Mouse (Mus musculus) liver, embryonic 15.5 days (tissue): ENCODE measurements around the gene Capsl. TPM values are rescaled to one million over a fixed set of nuclear protein-coding genes. Genes with fewer than 3 reads are reported as not detected.

Source experiments
- ATAC-seq: fragments of 200-750 bp; cut with Nextera tagmentation; 2 replicates; pipeline ENCODE4 v1.8.0; 2017; ENCODE audit warnings: moderate number of reproducible peaks, mild to moderate bottlenecking, moderate library complexity; ENCODE audit not compliant: insufficient read depth
- H3K27ac ChIP-seq: fragments of 300-500 bp; sonication (generic); replicated peaks from 2 replicates; pipeline ENCODE4 v1.5.1; 2015; ENCODE audit warnings: mild to moderate bottlenecking, inconsistent platforms
- H3K27me3 ChIP-seq: fragments of 300-500 bp; sonication (generic); 2 replicates; pipeline ENCODE4 v1.6.1; 2015; ENCODE audit warnings: mild to moderate bottlenecking, inconsistent platforms
- H3K36me3 ChIP-seq: fragments of 300-500 bp; sonication (generic); replicated peaks from 2 replicates; pipeline ENCODE4 v1.6.1; 2015; ENCODE audit warnings: moderate library complexity, mild to moderate bottlenecking, inconsistent platforms
- H3K4me1 ChIP-seq: fragments of 300-500 bp; sonication (generic); replicated peaks from 2 replicates; pipeline ENCODE4 v1.6.1; 2015; ENCODE audit warnings: inconsistent platforms
- H3K4me2 ChIP-seq: fragments of 300-500 bp; sonication (generic); 2 replicates; pipeline ENCODE4 v1.6.1; 2015; ENCODE audit warnings: moderate library complexity, mild to moderate bottlenecking, inconsistent platforms
- H3K4me3 ChIP-seq: fragments of 300-500 bp; sonication (generic); replicated peaks from 2 replicates; pipeline ENCODE4 v1.5.1; 2015; ENCODE audit warnings: mild to moderate bottlenecking, inconsistent platforms
- H3K9ac ChIP-seq: fragments of 300-500 bp; sonication (generic); 2 replicates; pipeline ENCODE4 v1.6.1; 2015; ENCODE audit warnings: moderate library complexity, mild to moderate bottlenecking, inconsistent platforms
- H3K9me3 ChIP-seq: fragments of 300-500 bp; sonication (generic); replicated peaks from 2 replicates; pipeline ENCODE4 v1.6.1; 2016; ENCODE audit warnings: inconsistent platforms
- WGBS: fragments of 180-500 bp; shearing (Covaris S2); methylation state at CpG from one replicate; pipeline ENCODE4 v1.1.7; 2015; ENCODE audit warnings: mixed read lengths; ENCODE audit not compliant: insufficient replicate concordance; 5-methylcytosine and 5-hydroxymethylcytosine counted together
- polyA plus RNA-seq: library from polyadenylated mRNA; unstranded; fragments of >200 nt; fragmentation: Nextera tagmentation; extraction: Ambion mirVana; gene quantifications from 2 replicates; pipeline ENCODE4 v1.2.1, GENCODE M21; 2015

The Capsl gene
- polyA plus RNA-seq, 1 experiment from 2014 or later, result 0.92 TPM

DNA sequence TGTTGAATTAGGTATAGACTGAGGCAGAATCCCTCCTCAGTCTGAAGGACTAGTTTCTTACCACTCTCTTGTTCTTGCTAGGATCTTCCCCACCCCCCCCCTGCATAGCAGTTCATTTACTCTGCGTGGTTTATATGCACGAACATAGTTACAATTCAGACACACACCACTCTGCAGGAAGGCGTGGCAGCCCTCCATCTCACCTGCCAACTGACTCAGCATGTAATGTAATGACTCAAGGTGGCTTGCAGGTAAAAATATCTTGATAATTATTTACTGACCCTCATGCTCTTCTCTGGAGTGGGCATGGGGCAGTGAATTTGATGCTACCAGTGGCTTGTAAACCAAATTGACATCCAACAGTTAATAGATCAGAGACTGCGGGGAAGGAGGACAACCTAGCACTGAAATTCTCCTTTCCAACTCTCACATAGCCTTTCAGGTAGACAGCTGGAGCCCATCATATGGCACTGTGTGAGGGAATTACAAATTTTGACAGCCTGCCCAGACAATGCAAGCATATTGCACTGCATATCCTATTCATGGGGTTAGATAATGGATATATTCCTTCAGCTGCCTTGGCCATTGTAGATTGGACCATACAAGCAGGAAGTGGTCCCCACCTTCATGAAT is 35.3 kb downstream of the Capsl start:
- 71% methylated on average over 4 of the region's 4 CpGs for WGBS
- no peak overlapping the region for H3K4me2 ChIP-seq
- H3K9me3 ChIP-seq, result no peaks in the 10 kb centered on the region
- no peaks in the 10 kb centered on the region for H3K36me3 ChIP-seq
- peaks cover 51% of the 10 kb centered on the region for H3K4me1 ChIP-seq
- no peaks in the 10 kb centered on the region for H3K27me3 ChIP-seq
- H3K4me3 ChIP-seq, result no peak overlapping the region
- H3K27ac ChIP-seq, result peak overlapping the region; percentile 63
- ATAC-seq, result no peak
- no peak overlapping the region for H3K9ac ChIP-seq

DNA sequence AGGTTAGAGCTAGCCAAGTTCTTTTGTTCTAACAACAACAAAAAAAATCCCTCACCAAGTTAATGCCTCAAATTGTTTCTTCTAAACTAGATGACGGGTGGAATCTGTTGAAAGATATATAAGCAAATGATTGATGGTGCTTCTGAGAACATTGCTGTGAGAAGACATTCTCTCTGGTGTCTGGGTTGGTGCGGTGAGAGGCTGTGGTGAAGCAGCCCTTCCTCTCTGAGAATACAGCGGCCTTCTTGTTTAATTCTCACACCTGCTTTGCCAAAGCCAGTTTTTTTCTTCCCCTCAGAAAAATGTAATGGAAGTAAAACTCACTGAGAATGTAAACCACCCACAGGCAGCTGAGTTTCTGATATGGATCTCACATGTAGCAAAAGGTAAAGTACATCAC is 36.3 kb downstream of the Capsl start:
- Histone ChIP-seq H3K9me3 (no peaks in the 10 kb centered on the region), H3K27ac (peak overlapping the region; percentile 90), H3K9ac (peak overlapping the region; percentile 42), H3K4me2 (peak overlapping the region; percentile 51), H3K4me1 (peaks cover 46% of the 10 kb centered on the region), H3K36me3 (no peaks in the 10 kb centered on the region), H3K4me3 (peak overlapping the region; percentile 30), H3K27me3 (no peaks in the 10 kb centered on the region)
- 14% methylated on average over 3 of the region's 3 CpGs for WGBS
- peak; percentile 37 for ATAC-seq

DNA sequence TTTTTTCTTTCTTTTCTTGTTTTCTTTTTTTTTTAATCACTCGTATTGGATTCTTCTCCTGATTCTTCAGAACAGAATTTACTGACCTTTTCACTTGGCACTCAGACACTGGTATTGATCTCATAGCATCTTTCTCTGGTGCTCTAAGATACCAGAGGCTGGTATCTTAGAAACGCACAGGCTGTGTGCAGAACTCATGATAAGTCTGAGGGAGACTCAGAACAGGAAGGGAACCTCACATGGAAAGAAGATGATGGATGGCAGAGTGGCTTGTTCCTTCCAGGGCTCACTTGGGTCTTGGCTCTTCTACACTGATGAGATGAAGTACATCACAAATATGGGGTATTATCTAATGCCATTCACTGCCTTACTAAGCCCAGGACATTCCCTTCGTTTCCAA is 36.8 kb downstream of the Capsl start:
- Histone ChIP-seq H3K4me2 (peak overlapping the region; percentile 51), H3K9me3 (no peaks in the 10 kb centered on the region), H3K4me3 (0 out of 2 replicates have a peak overlapping the region, but pooled peaks have one; percentile 30), H3K36me3 (no peaks in the 10 kb centered on the region), H3K4me1 (peaks cover 46% of the 10 kb centered on the region), H3K27me3 (no peaks in the 10 kb centered on the region), H3K27ac (peak overlapping the region; percentile 90), H3K9ac (peak overlapping the region; percentile 42)
- peak; percentile 95 for ATAC-seq
- 15% methylated on average over 3 of the region's 3 CpGs for WGBS

DNA sequence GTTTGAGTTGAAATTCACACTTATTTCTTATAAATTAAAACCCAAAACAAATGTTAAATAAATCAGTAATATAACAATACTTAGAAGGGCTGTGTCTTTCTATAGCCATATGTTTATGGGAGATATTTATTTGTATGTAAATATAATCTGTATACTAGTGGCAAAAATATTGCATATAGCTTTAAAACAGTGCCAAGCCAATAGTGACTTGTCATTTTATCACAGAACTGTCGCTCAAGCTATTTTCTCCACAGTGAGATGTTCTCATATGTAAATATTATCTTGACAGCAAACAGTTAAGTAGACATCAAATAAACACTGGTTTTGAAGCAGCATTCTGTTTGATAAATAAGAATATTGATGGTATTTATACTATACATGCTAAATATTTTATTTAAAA is 37.4 kb downstream of the Capsl start:
- H3K27me3 ChIP-seq, result no peaks in the 10 kb centered on the region
- ATAC-seq, result no peak
- H3K9ac ChIP-seq, result no peak overlapping the region
- 38% methylated on average over 1 of the region's 1 CpGs for WGBS
- no peak overlapping the region for H3K4me3 ChIP-seq
- no peaks in the 10 kb centered on the region for H3K36me3 ChIP-seq
- peak overlapping the region; percentile 90 for H3K27ac ChIP-seq
- no peak overlapping the region; the same call in 1 of the 2 replicates for H3K4me2 ChIP-seq
- H3K9me3 ChIP-seq, result no peaks in the 10 kb centered on the region
- H3K4me1 ChIP-seq, result peaks cover 46% of the 10 kb centered on the region

DNA sequence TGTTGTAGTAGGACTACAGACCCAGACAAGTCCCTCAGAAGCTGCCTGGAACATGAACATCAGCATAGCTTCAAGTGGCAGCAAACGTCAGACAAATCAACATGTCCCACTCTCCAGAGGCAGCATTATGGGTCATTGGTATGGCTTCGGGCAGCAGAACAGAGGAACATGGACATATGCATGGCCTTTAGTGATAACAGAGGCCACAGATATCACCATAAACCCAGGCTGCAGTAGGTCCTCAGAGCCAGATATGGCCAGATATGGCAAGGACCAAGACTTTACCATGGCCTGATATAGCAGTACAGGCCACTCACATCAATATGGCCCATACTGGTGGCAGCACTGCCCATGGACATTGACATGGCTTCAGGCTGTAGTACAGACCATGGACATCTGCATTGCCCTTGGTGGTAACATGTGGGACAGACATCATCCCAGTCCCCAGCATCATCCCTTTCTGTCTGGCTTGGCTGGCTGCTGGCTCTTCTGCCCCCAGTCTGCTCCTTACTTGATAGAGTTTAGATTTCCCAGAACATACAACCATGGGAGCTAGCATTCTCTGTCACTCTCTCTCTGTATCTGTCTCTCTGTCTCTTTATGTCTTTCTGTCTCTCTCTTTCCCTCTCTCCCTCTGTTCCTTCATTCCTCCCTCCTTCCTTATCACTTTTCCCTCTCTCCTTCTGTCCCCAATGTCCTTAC is 53.7 kb downstream of the Capsl start:
- Histone ChIP-seq H3K9me3 (no peaks in the 10 kb centered on the region), H3K27me3 (no peaks in the 10 kb centered on the region), H3K27ac (peak overlapping the region; percentile 79), H3K36me3 (no peaks in the 10 kb centered on the region), H3K4me2 (peak overlapping the region; percentile 45), H3K4me3 (no peak overlapping the region), H3K4me1 (peaks cover 24% of the 10 kb centered on the region), H3K9ac (no peak overlapping the region)
- ATAC-seq, result peak; percentile 99
- WGBS, result 43% methylated on average over 2 of the region's 2 CpGs

DNA sequence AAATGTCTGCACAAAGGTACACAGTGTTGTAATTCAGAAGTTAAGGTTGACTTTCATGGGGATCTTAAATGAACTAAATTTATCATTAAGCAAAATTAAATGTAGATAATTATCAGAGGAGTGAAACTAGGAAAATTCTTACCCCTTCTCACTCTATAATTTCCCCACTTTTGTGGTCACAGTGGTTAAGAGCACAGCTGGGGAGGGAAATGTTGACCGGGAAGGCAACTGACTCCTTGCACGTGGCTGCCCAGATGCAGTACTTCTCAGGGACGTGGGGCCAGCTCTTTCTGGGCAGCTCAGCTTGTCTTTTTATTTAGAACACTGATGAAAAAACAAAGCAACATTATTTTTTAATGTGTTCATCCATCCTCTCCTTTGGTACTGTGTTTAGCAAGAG is 56.2 kb downstream of the Capsl start:
- no peaks in the 10 kb centered on the region for H3K9me3 ChIP-seq
- WGBS, result 14% methylated on average over 3 of the region's 3 CpGs
- no peak overlapping the region for H3K4me3 ChIP-seq

More for the DNA sequence above, 56.2 kb downstream of the Capsl start:
- Histone ChIP-seq H3K4me2 (no peak overlapping the region), H3K27ac (no peak overlapping the region), H3K4me1 (peaks cover 24% of the 10 kb centered on the region), H3K27me3 (no peaks in the 10 kb centered on the region), H3K9ac (no peak overlapping the region), H3K36me3 (no peaks in the 10 kb centered on the region)
- ATAC-seq, result no peak

Other genes with a start within 250 kb of the Capsl start
- 1.2 and 1.4 TPM in 2 replicates for gene Ugt3a1, start 159.1 kb upstream of the Capsl start, polyA plus RNA-seq
- 1.6 and 2.2 TPM in 2 replicates for gene Ugt3a2, start 100.5 kb upstream of the Capsl start, polyA plus RNA-seq
- 0.47 and 0.90 TPM in 2 replicates for gene Il7r, start 94.1 kb downstream of the Capsl start, polyA plus RNA-seq